Mouse (Mus musculus) cerebellum, adult 9-11 months (tissue): ENCODE measurements around the gene Prkca.
A peak's percentile ranks its signal among the peaks of the same experiment; 100 is the strongest.

Source experiments
- DNase-seq: peaks from one replicate; pipeline ENCODE4 v3.0.0; 2022

Prkca gene

GRCm38 (mm10) chr11:107985941-107986340, 357.8 kb downstream of the Prkca start:
- no peak for DNase-seq

GRCm38 (mm10) chr11:107983883-107984282, 359.8 kb downstream of the Prkca start:
- DNase-seq, result no peak

- no peak for DNase-seq
These were observed 360.5 kb downstream of the Prkca start for GRCm38 (mm10) chr11:107983224-107983623.

- peak; percentile 24 for DNase-seq
These were observed 361.4 kb downstream of the Prkca start for GRCm38 (mm10) chr11:107982225-107982896.

- DNase-seq, result no peak
These were observed 364.1 kb downstream of the Prkca start for GRCm38 (mm10) chr11:107979497-107980174.

GRCm38 (mm10) chr11:107969943-107970342, 373.8 kb downstream of the Prkca start:
- DNase-seq, result no peak

- DNase-seq, result no peak
These were observed 375.6 kb downstream of the Prkca start for GRCm38 (mm10) chr11:107968147-107968546.

- no peak for DNase-seq
These were observed 377.5 kb downstream of the Prkca start for GRCm38 (mm10) chr11:107966229-107966628.

GRCm38 (mm10) chr11:107965449-107965848, 378.3 kb downstream of the Prkca start:
- peak; percentile 53 for DNase-seq

- DNase-seq, result no peak
These were observed 386.0 kb downstream of the Prkca start for GRCm38 (mm10) chr11:107957566-107958350.

- no peak for DNase-seq
These were observed 388.3 kb downstream of the Prkca start for GRCm38 (mm10) chr11:107955191-107956062.

GRCm38 (mm10) chr11:107951431-107951830, 392.3 kb downstream of the Prkca start:
- peak; percentile 15 for DNase-seq

- DNase-seq, result no peak
These were observed 393.1 kb downstream of the Prkca start for GRCm38 (mm10) chr11:107950658-107951057.

GRCm38 (mm10) chr11:107950211-107950610, 393.5 kb downstream of the Prkca start:
- no peak for DNase-seq

GRCm38 (mm10) chr11:107947951-107948350, 395.8 kb downstream of the Prkca start:
- DNase-seq, result no peak

- no peak for DNase-seq
These were observed 396.9 kb downstream of the Prkca start for GRCm38 (mm10) chr11:107946823-107947222.

GRCm38 (mm10) chr11:107936929-107937328, 406.8 kb downstream of the Prkca start:
- no peak for DNase-seq

GRCm38 (mm10) chr11:107931721-107932120, 412.0 kb downstream of the Prkca start:
- no peak for DNase-seq

GRCm38 (mm10) chr11:107931288-107931687, 412.4 kb downstream of the Prkca start:
- no peak for DNase-seq

- DNase-seq, result no peak
These were observed 414.0 kb downstream of the Prkca start for GRCm38 (mm10) chr11:107929712-107930111.

GRCm38 (mm10) chr11:107919852-107920508, 423.7 kb downstream of the Prkca start:
- DNase-seq, result no peak

GRCm38 (mm10) chr11:107917721-107918235, 425.9 kb downstream of the Prkca start:
- DNase-seq, result no peak
